Mouse (Mus musculus) ES-E14 (cell line): ENCODE measurements around the gene Gal3st4.

Experiments used
- CHD2 ChIP-seq: IDR thresholded peaks from 2 replicates; pipeline ENCODE4 v1.6.1; 2014; ENCODE audit warnings: mild to moderate bottlenecking, low read depth, low read length, inconsistent platforms
- MAFK ChIP-seq: IDR thresholded peaks from 2 replicates; pipeline ENCODE4 v1.6.1; 2014; ENCODE audit warnings: mild to moderate bottlenecking, low read depth, low read length, inconsistent platforms; ENCODE audit not compliant: insufficient read depth
- ZC3H11A ChIP-seq: IDR thresholded peaks from 2 replicates; pipeline ENCODE4 v1.6.1; 2012; ENCODE audit warnings: low read depth, mild to moderate bottlenecking, inconsistent platforms, low read length, borderline replicate concordance
- ZNF384 ChIP-seq: IDR thresholded peaks from 2 replicates; pipeline ENCODE4 v1.6.1; 2012; ENCODE audit warnings: low read depth, low read length, inconsistent platforms

DNA sequence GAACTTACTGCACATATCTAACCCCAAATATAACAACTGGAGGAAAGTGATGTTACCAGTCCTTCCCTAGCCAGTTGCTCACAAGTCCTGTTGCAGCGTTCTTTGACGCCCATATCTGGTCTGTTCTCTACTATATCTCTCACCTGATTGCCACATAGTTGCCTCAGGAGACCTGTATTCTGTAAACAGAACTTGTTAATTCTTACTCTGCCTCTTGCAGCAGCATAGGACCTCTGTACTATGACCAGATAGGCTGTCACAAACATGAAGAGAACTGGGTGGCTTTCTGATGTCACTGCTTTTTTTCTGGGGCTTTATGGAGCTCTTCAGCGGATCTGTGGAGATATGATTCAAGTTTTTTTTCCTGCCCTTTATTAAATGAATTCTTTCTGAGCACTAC, 40.2 kb upstream of the Gal3st4 start:
- TF ChIP-seq ZNF384 (no peak), MAFK (no peak), ZC3H11A (no peak), CHD2 (no peak)
